Mouse (Mus musculus): ENCODE data around the gene H2al2a. TPM values are rescaled to one million over a fixed set of nuclear protein-coding genes. Genes with fewer than 3 reads are reported as not detected.
"Not testable (repeated sequence)": the region's sequence is repeated elsewhere in the genome, so short reads cannot be mapped to it uniquely, and the experiment has no call there.

H2al2a gene
- polyA plus RNA-seq, 1 experiment from 2014 or later: not detected

DNA sequence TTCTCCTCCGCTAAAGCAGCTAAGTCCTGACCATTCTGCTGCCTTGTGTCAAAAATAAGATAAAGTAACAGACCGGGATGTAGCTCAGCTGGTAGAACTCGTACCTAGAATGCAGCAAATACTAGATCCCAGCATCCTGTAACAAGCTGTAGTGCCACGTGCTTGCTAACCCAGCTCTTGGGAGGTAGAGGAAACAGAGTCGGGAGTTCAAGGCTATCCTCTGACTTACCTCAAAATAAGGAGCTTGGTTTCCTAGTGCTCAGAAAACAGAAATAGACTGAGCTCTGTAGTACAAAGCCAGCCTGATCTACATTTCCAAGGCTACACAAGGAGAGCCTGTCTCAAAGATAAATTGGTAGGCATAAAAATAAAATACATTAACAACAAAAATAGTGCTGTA is 23.5 kb downstream of the H2al2a start:
- Histone ChIP-seq H3K36me3 (replicated peaks; ENCODE audit: insufficient read depth, low read length) (no peaks in the 10 kb centered on the region), H3K27me3 (ENCODE audit: insufficient read depth, low read length) (no peaks in the 10 kb centered on the region), H3K4me1 (ENCODE audit: insufficient read depth) (no peaks in the 10 kb centered on the region), H3K4me2 (ENCODE audit: low read depth, low read length) (no peak overlapping the region), H3K9me3 (ENCODE audit: low read length) (no peaks in the 10 kb centered on the region), H3K9ac (replicated peaks) (no peak overlapping the region), H3K4me3 (ENCODE audit: low read depth, low read length) (no peak overlapping the region), H3K27ac (ENCODE audit: low read depth) (no peak overlapping the region)
- 71% methylated on average over 5 of the region's 5 CpGs for WGBS (ENCODE audit: insufficient replicate concordance)
- DNase-seq (no peak), ATAC-seq (no peak)
- TF ChIP-seq CTCF (IDR thresholded peaks at IDR 0.05; ENCODE audit: low read depth) (no peak), EP300 (IDR thresholded peaks at IDR 0.05; ENCODE audit: low read depth) (no peak)

DNA sequence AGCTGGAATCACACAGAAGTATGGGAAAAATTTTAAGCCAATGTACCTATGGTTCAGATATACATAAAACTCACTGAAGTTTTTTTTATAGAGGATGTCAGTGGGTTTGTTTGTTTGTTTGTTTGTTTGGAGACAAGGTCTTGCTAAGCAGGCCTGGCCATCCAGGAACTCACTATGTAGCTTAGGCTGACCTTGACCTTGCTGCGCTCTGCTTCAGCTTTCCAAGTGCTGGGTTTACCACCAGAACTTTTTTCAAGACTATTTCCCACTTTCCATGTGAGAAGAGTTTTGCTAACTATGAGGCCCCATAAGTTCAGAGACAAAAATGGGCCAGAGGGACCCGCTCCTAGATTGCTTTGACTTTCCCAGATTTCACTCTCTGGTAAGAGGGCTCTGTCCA is 23.9 kb downstream of the H2al2a start:
- WGBS (ENCODE audit: insufficient replicate concordance): 85% methylated on average over 2 of the region's 2 CpGs
- no peak overlapping the region for H3K4me2 ChIP-seq (ENCODE audit: low read depth, low read length)
- TF ChIP-seq CTCF (IDR thresholded peaks at IDR 0.05; ENCODE audit: low read depth): no peak
- TF ChIP-seq EP300 (IDR thresholded peaks at IDR 0.05; ENCODE audit: low read depth): no peak
- no peak overlapping the region for H3K27ac ChIP-seq (ENCODE audit: low read depth)
- ATAC-seq (no peak), DNase-seq (no peak)
- H3K27me3 ChIP-seq (ENCODE audit: insufficient read depth, low read length): no peaks in the 10 kb centered on the region
- no peaks in the 10 kb centered on the region for H3K9me3 ChIP-seq (ENCODE audit: low read length)
- no peak overlapping the region for H3K4me3 ChIP-seq (ENCODE audit: low read depth, low read length)
- no peak overlapping the region for H3K9ac ChIP-seq (replicated peaks)
- H3K4me1 ChIP-seq (ENCODE audit: insufficient read depth): no peaks in the 10 kb centered on the region
- H3K36me3 ChIP-seq (replicated peaks; ENCODE audit: insufficient read depth, low read length): no peaks in the 10 kb centered on the region

DNA sequence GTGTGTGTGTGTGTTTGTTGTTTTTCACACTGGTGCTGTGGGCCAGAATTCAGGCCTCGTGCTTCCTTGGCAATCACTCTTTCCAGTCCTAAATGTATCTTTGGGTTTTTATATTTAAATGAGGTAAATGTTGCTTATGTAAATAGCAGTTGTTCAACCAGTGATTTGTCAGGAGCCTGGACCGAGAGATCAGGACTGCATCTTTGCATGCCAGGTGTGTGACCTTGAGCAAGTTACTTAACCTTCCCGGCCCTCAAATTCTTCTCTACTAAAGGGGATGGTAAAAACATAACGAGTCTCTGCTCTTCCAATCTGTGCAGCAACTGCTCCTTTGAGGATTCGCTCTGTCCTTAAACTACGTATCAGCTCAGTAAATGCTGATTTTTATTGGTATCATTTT is 25.4 kb downstream of the H2al2a start:
- no peak overlapping the region for H3K9ac ChIP-seq (replicated peaks)
- no peak for ATAC-seq
- H3K4me3 ChIP-seq (ENCODE audit: low read depth, low read length): no peak overlapping the region
- TF ChIP-seq EP300 (IDR thresholded peaks at IDR 0.05; ENCODE audit: low read depth) (no peak), CTCF (IDR thresholded peaks at IDR 0.05; ENCODE audit: low read depth) (no peak)
- no peaks in the 10 kb centered on the region for H3K36me3 ChIP-seq (replicated peaks; ENCODE audit: insufficient read depth, low read length)
- H3K9me3 ChIP-seq (ENCODE audit: low read length): no peaks in the 10 kb centered on the region
- H3K4me2 ChIP-seq (ENCODE audit: low read depth, low read length): no peak overlapping the region
- no peak overlapping the region for H3K27ac ChIP-seq (ENCODE audit: low read depth)
- no peak for DNase-seq
- H3K4me1 ChIP-seq (ENCODE audit: insufficient read depth): no peaks in the 10 kb centered on the region
- 74% methylated on average over 6 of the region's 6 CpGs for WGBS (ENCODE audit: insufficient replicate concordance)
- H3K27me3 ChIP-seq (ENCODE audit: insufficient read depth, low read length): no peaks in the 10 kb centered on the region

DNA sequence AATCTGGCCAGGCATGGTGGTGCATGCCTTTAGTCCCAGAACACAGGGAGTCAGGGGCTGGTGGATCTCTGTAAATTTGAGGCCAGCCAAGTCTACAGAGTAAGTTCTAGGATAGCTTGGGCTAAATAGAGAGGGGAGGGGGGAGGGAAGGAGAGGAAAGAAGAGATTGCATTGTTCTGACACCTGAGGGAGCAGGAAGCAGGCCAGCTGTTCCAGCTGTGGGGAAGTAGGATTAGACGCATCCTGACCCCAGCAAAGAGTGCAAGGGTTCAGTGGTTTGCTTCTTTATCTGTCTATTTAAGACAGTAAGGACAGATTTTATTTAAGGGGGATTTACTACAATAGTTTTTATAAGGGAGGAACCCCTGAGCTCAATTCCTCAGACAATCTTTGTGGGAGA is 26.1 kb downstream of the H2al2a start:
- DNase-seq: no peak
- 50% methylated on average over 1 of the region's 1 CpGs for WGBS (ENCODE audit: insufficient replicate concordance)
- TF ChIP-seq CTCF (IDR thresholded peaks at IDR 0.05; ENCODE audit: low read depth): no peak
- TF ChIP-seq EP300 (IDR thresholded peaks at IDR 0.05; ENCODE audit: low read depth): no peak

DNA sequence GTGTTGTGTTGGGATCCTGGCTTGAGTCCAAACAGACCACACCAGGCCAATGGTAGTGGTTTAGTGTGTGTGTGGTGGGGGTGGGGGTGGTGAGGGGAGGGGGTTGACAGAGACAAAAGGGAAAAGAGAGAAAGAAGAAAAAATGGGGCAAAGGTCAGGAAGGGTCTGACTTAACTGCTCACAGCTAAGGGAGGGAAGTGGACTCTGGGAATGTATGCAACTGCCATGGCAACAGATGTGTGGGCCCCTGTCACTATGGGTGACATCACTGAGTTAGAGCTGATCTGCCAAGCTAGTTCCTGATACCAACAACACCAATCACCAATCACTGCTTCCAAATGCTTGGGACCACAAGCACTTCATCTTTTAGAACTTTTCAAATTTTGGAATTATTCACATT is 26.6 kb downstream of the H2al2a start:
- Histone ChIP-seq H3K9ac (replicated peaks) (no peak overlapping the region), H3K4me3 (ENCODE audit: low read depth, low read length) (no peak overlapping the region), H3K9me3 (ENCODE audit: low read length) (no peaks in the 10 kb centered on the region), H3K27me3 (ENCODE audit: insufficient read depth, low read length) (no peaks in the 10 kb centered on the region), H3K36me3 (replicated peaks; ENCODE audit: insufficient read depth, low read length) (no peaks in the 10 kb centered on the region), H3K4me1 (ENCODE audit: insufficient read depth) (no peaks in the 10 kb centered on the region), H3K27ac (ENCODE audit: low read depth) (no peak overlapping the region), H3K4me2 (ENCODE audit: low read depth, low read length) (no peak overlapping the region)
- ATAC-seq (no peak), DNase-seq (no peak)
- no peak for TF ChIP-seq EP300 (IDR thresholded peaks at IDR 0.05; ENCODE audit: low read depth)
- no peak for TF ChIP-seq CTCF (IDR thresholded peaks at IDR 0.05; ENCODE audit: low read depth)

More for the DNA sequence above, 26.1 kb downstream of the H2al2a start:
- Histone ChIP-seq H3K9ac (replicated peaks) (no peak overlapping the region), H3K4me1 (ENCODE audit: insufficient read depth) (no peaks in the 10 kb centered on the region), H3K4me3 (ENCODE audit: low read depth, low read length) (no peak overlapping the region), H3K9me3 (ENCODE audit: low read length) (no peaks in the 10 kb centered on the region), H3K27me3 (ENCODE audit: insufficient read depth, low read length) (no peaks in the 10 kb centered on the region), H3K27ac (ENCODE audit: low read depth) (no peak overlapping the region), H3K36me3 (replicated peaks; ENCODE audit: insufficient read depth, low read length) (no peaks in the 10 kb centered on the region), H3K4me2 (ENCODE audit: low read depth, low read length) (no peak overlapping the region)
- ATAC-seq: no peak

DNA sequence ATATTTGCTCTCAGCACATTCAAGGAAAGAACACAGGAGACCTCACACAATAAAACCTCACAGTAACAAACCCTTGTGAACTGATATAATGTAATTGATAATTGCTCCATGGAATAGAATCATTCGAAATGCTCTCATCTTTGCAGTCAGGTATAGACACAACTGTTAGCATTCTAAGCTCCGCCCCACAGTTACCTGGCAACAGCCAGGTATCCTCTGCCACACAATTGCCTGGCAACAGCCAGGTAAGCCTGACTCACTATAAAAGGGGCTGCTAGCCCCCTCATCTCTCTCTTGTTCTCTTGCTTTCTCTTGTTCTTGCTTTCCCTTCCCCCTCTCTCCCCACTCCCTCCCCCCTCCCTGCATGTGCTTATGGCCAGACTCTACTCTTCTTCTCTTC is 28.2 kb downstream of the H2al2a start:
- DNase-seq (no peak), ATAC-seq (no peak)
- Histone ChIP-seq H3K9ac (replicated peaks) (no peak overlapping the region), H3K4me3 (ENCODE audit: low read depth, low read length) (no peak overlapping the region), H3K27ac (ENCODE audit: low read depth) (no peak overlapping the region), H3K4me1 (ENCODE audit: insufficient read depth) (no peaks in the 10 kb centered on the region), H3K4me2 (ENCODE audit: low read depth, low read length) (no peak overlapping the region), H3K27me3 (ENCODE audit: insufficient read depth, low read length) (no peaks in the 10 kb centered on the region), H3K36me3 (replicated peaks; ENCODE audit: insufficient read depth, low read length) (no peaks in the 10 kb centered on the region), H3K9me3 (ENCODE audit: low read length) (no peaks in the 10 kb centered on the region)
- WGBS (ENCODE audit: insufficient replicate concordance): 80% methylated on average over 2 of the region's 2 CpGs
- TF ChIP-seq EP300 (IDR thresholded peaks at IDR 0.05; ENCODE audit: low read depth) (no peak), CTCF (IDR thresholded peaks at IDR 0.05; ENCODE audit: low read depth) (no peak)

DNA sequence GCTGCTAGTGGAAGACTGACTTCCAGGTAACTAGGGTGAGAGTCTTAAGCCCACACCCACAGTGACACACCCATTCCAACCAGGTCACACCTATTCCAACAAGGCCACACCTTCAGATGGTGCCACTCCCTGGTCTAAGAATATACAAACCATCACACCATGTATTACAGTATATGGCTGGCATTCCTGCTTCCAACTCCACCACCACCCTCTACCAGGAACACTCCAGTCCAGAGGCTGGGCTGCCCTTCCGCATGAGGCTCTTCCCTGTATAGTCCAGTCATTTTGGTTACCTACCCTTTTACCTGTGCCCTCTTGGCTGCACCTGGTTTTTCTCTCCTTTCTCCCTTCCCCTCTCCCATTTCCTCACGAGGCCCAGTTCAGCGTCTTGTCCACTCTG is 28.7 kb downstream of the H2al2a start:
- not testable (repeated sequence) for DNase-seq; ATAC-seq; H3K27me3 ChIP-seq (ENCODE audit: insufficient read depth, low read length); H3K36me3 ChIP-seq (replicated peaks; ENCODE audit: insufficient read depth, low read length); H3K4me2 ChIP-seq (ENCODE audit: low read depth, low read length); H3K4me1 ChIP-seq (ENCODE audit: insufficient read depth); H3K9me3 ChIP-seq (ENCODE audit: low read length); H3K9ac ChIP-seq (replicated peaks); H3K4me3 ChIP-seq (ENCODE audit: low read depth, low read length); H3K27ac ChIP-seq (ENCODE audit: low read depth)
- 76% methylated on average over 3 of the region's 3 CpGs for WGBS (ENCODE audit: insufficient replicate concordance)
